Mouse (Mus musculus) Patski (cell line): ENCODE measurements around the gene Araf. TPM values are rescaled to one million over a fixed set of nuclear protein-coding genes. Genes with fewer than 3 reads are reported as not detected.

Experiments used
- ATAC-seq: fragments of 100-300 bp; one replicate; pipeline ENCODE4 v1.8.0; 2021
- CTCF ChIA-PET: fragments of 350-600 bp; sonication (Branson Sonifier 250); formaldehyde crosslinking; loops from one replicate; lab custom pipeline; 2022; ENCODE audit warnings: inconsistent platforms; lab: Charles Lee
- POLR2A ChIA-PET: fragments of 350-600 bp; sonication (Branson Sonifier 250); formaldehyde crosslinking; loops from one replicate; lab custom pipeline; 2022; ENCODE audit warnings: antibody characterized with exemption, inconsistent platforms; lab: Charles Lee
- DNase-seq: peaks from one replicate; pipeline ENCODE4 v3.0.0-alpha.2; 2011; ENCODE audit warnings: low read depth, low spot score
- H3K27me3 ChIP-seq: fragments of 371-371 bp; one replicate; pipeline ENCODE4 v1.5.1; 2021
- CTCF ChIP-seq: fragments of 100-300 bp; IDR thresholded peaks from one replicate; pipeline ENCODE4 v1.5.1; 2021
- in situ Hi-C: fragments of 300-500 bp; cut with MboI; formaldehyde crosslinking; loops from 3 replicates; pipeline ENCODE4 v1.11.1; 2018; ENCODE audit warnings: low pct_unique_long_range_greater_than_20kb, mixed read lengths
- polyA plus RNA-seq: library from polyadenylated mRNA; unstranded; gene quantifications from one replicate; pipeline ENCODE4 v1.2.3, GENCODE M21; 2021

The Araf gene
- polyA plus RNA-seq, 1 experiment from 2014 or later: 94.5 TPM

DNA sequence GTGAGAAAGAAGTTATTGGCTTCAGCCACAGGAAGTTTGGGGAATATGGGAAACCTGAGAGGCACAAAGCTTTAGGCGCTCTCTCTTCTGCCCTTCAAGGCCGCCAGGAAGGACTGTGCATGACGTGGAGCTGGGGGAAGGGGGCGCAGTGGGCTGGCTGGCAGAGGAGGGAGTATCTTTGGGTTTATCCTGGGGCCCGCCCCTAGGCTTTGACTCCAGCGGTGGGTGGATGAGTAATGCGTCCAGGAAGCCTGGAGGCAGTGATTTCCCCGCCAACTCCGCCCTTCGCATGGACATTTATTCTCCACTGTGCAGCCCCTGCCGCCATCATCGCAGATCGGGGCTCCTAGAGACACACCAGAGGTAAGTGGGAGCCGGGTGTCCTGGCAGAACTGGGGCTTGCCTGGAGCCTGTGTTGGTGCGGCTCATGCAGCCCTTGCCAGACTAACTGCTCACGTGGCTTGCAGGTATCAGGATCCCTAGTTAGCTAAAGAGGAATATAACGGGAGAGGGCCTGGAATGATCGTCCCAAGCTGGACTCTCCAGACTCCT, 72.4 kb downstream of the Araf start, which contains the start of gene Timp1:
Timp1 (plus strand) TSS at position 205 of the 552 bp plus-strand sequence.
- no peak for TF ChIP-seq CTCF
- H3K27me3 ChIP-seq: peaks cover 5% of the 10 kb centered on the region
- ChIA-PET CTCF (interaction anchor here (1.7 kb wide), 1 partner anchor 72 kb away, joined by 5 read pairs; no protein-coding TSS in a partner anchor), POLR2A (no interaction called here)
- in situ Hi-C loops: no loop called here
- peak; percentile 42 for DNase-seq
- ATAC-seq: peak; percentile 94

DNA sequence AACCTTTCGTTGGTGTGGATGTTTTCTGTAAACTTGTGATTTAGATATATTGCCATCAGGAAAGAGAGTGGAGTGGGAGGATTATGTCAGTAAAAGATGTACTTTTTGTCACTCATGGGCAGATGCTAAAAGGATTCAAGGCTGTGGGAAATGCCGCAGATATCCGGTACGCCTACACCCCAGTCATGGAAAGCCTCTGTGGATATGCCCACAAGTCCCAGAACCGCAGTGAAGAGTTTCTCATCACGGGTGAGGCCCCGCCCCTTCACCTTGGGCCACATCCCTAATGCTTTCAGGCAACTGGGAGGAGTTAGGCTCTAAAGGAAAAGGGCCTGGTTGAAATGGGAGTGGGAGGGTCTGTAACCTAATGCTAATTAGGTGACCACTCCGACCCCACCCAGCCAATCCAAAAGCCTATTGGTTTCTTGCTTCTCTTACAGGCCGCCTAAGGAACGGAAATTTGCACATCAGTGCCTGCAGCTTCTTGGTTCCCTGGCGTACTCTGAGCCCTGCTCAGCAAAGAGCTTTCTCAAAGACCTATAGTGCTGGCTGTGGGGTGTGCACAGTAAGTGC, 75.4 kb downstream of the Araf start:
- H3K27me3 ChIP-seq: peaks cover 5% of the 10 kb centered on the region
- DNase-seq (no peak), ATAC-seq (no peak)
- CTCF ChIA-PET: no interaction called here
- in situ Hi-C loops: no loop called here
- POLR2A ChIA-PET: no interaction called here
- TF ChIP-seq CTCF: no peak

- DNase-seq: no peak
- TF ChIP-seq CTCF: no peak
- CTCF ChIA-PET: no interaction called here
- ATAC-seq: no peak
- peaks cover 5% of the 10 kb centered on the region for H3K27me3 ChIP-seq
- in situ Hi-C loops: no loop called here
- POLR2A ChIA-PET: no interaction called here
These were observed 77.6 kb downstream of the Araf start for GRCm38 (mm10) chrX:20875241-20875640.

DNA sequence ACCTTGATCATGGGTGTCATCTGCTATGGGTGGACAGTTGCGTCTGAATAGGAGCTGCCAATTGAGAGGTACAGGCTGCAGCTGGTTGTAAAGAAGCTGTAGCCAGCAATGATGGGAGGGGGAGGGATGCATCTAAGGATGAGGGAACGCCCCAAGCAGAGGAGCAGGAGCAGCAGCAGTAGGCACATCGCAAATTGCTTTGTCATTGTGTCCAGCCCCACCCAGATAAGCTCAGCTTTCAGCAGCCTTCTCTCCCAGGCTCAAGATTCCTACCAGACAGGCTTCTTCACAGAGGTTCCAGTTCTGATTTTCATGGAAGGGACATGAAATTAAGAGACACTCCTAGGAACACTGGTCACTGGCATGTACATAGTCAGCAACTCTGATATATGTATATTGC, 112.5 kb downstream of the Araf start:
- ChIA-PET CTCF (no interaction called here), POLR2A (no interaction called here)
- peaks cover 4% of the 10 kb centered on the region for H3K27me3 ChIP-seq
- TF ChIP-seq CTCF: no peak
- in situ Hi-C loops: no loop called here
- no peak for DNase-seq
- ATAC-seq: no peak

Other genes starting within 250 kb of the Araf start
- 0.05 TPM for gene Rgn, start 248.0 kb upstream of the Araf start, polyA plus RNA-seq
- gene Rbm10, start 180.3 kb upstream of the Araf start, polyA plus RNA-seq: 51.4 TPM
- gene Ndufb11, start 180.2 kb upstream of the Araf start, polyA plus RNA-seq: 322 TPM
- 307 TPM for gene Uba1, start 139.5 kb upstream of the Araf start, polyA plus RNA-seq
- gene Cdk16, start 109.9 kb upstream of the Araf start, polyA plus RNA-seq: 151 TPM
- 42.7 TPM for gene Usp11, start 93.9 kb upstream of the Araf start, polyA plus RNA-seq
- 130 TPM for gene Timp1, start 72.4 kb downstream of the Araf start, polyA plus RNA-seq
- gene Syn1, start 123.2 kb downstream of the Araf start, polyA plus RNA-seq: 9.4 TPM
- gene Cfp, start 133.7 kb downstream of the Araf start, polyA plus RNA-seq: 2.3 TPM
- 23.8 TPM for gene Elk1, start 152.8 kb downstream of the Araf start, polyA plus RNA-seq
- 53.6 TPM for gene Uxt, start 164.2 kb downstream of the Araf start, polyA plus RNA-seq